Mouse (Mus musculus) brain, embryonic 14.5 days (tissue): ENCODE measurements around the gene Thap8.

ENCODE experiments used
- CTCF ChIP-seq: fragments of 200-500 bp; IDR thresholded peaks from 2 replicates; pipeline ENCODE4 v1.5.1; 2012; ENCODE audit warnings: inconsistent platforms, mild to moderate bottlenecking, moderate library complexity, borderline replicate concordance; ENCODE audit not compliant: insufficient read depth, insufficient read length; ENCODE audit errors: extremely low read depth
- POLR2A ChIP-seq: fragments of 200-500 bp; IDR thresholded peaks from 2 replicates; pipeline ENCODE4 v1.6.1; 2012; ENCODE audit warnings: mild to moderate bottlenecking, inconsistent platforms, borderline replicate concordance; ENCODE audit not compliant: poor library complexity, insufficient read depth, insufficient read length, severe bottlenecking; ENCODE audit errors: extremely low read depth

GRCm38 (mm10) chr7:30322285-30322667 lies 42.4 kb downstream of the Thap8 start:
- peak; percentile 88; the same call in 1 of the 2 replicates for TF ChIP-seq POLR2A
- no peak for TF ChIP-seq CTCF
